Mouse (Mus musculus): ENCODE measurements around the gene Pdxp. TPM values are rescaled to one million over a fixed set of nuclear protein-coding genes. Genes with fewer than 3 reads are reported as not detected.

Gene Pdxp
- polyA plus RNA-seq, 1 experiment from 2014 or later = 32.6 TPM

GRCm38 (mm10) chr15:78928539-78928938 lies 14.8 kb downstream of the Pdxp start:
- Histone ChIP-seq H3K27me3 (ENCODE audit: control insufficient read depth, insufficient read depth, low read length) (peaks cover 2% of the 10 kb centered on the region; the same call in 1 of the 2 replicates), H3K9me3 (ENCODE audit: control insufficient read depth, low read length) (no peaks in the 10 kb centered on the region), H3K4me1 (ENCODE audit: control insufficient read depth, insufficient read depth, low read length) (peaks cover 22% of the 10 kb centered on the region), H3K4me3 (ENCODE audit: low read depth, low read length) (0 out of 2 replicates have a peak overlapping the region, but pooled peaks have one; percentile 25), H3K4me2 (peak overlapping the region; percentile 54; the same call in 1 of the 2 replicates), H3K9ac (ENCODE audit: low read length) (no peak overlapping the region; the same call in 1 of the 2 replicates), H3K27ac (ENCODE audit: low read depth, low read length) (no peak overlapping the region), H3K36me3 (ENCODE audit: control insufficient read depth, insufficient read depth, low read length) (no peaks in the 10 kb centered on the region)
- no peak; the same call in 1 of the 2 replicates for ATAC-seq (ENCODE audit: low FRiP score)
- no peak for DNase-seq (ENCODE audit: low spot score, missing footprints)
- WGBS = 65% methylated on average over 7 of the region's 8 CpGs

- Histone ChIP-seq H3K9ac (ENCODE audit: low read length) (no peak overlapping the region), H3K36me3 (ENCODE audit: control insufficient read depth, insufficient read depth, low read length) (no peaks in the 10 kb centered on the region), H3K9me3 (ENCODE audit: control insufficient read depth, low read length) (no peaks in the 10 kb centered on the region), H3K4me3 (ENCODE audit: low read depth, low read length) (no peak overlapping the region), H3K4me2 (no peak overlapping the region), H3K27me3 (ENCODE audit: control insufficient read depth, insufficient read depth, low read length) (peaks cover 2% of the 10 kb centered on the region; the same call in 1 of the 2 replicates), H3K27ac (ENCODE audit: low read depth, low read length) (no peak overlapping the region), H3K4me1 (ENCODE audit: control insufficient read depth, insufficient read depth, low read length) (peaks cover 22% of the 10 kb centered on the region)
- ATAC-seq (ENCODE audit: low FRiP score) (no peak), DNase-seq (ENCODE audit: low spot score, missing footprints) (no peak)
- WGBS = 87% methylated on average over 6 of the region's 6 CpGs
Measured at GRCm38 (mm10) chr15:78930192-78930706, 16.5 kb downstream of the Pdxp start.

GRCm38 (mm10) chr15:78930801-78931426 lies 17.2 kb downstream of the Pdxp start:
- H3K27me3 ChIP-seq (ENCODE audit: control insufficient read depth, insufficient read depth, low read length) = no peaks in the 10 kb centered on the region
- H3K4me2 ChIP-seq = no peak overlapping the region
- no peak for ATAC-seq (ENCODE audit: low FRiP score)
- no peak for DNase-seq (ENCODE audit: low spot score, missing footprints)
- H3K4me1 ChIP-seq (ENCODE audit: control insufficient read depth, insufficient read depth, low read length) = peaks cover 25% of the 10 kb centered on the region
- H3K36me3 ChIP-seq (ENCODE audit: control insufficient read depth, insufficient read depth, low read length) = no peaks in the 10 kb centered on the region
- H3K4me3 ChIP-seq (ENCODE audit: low read depth, low read length) = no peak overlapping the region
- no peak overlapping the region for H3K27ac ChIP-seq (ENCODE audit: low read depth, low read length)
- H3K9me3 ChIP-seq (ENCODE audit: control insufficient read depth, low read length) = no peaks in the 10 kb centered on the region
- no peak overlapping the region for H3K9ac ChIP-seq (ENCODE audit: low read length)
- WGBS = 86% methylated on average over 7 of the region's 7 CpGs

- H3K4me1 ChIP-seq (ENCODE audit: control insufficient read depth, insufficient read depth, low read length) = peaks cover 23% of the 10 kb centered on the region
- H3K27me3 ChIP-seq (ENCODE audit: control insufficient read depth, insufficient read depth, low read length) = no peaks in the 10 kb centered on the region
- H3K27ac ChIP-seq (ENCODE audit: low read depth, low read length) = no peak overlapping the region
- ATAC-seq (ENCODE audit: low FRiP score) = no peak
- no peak overlapping the region for H3K4me3 ChIP-seq (ENCODE audit: low read depth, low read length)
- H3K9ac ChIP-seq (ENCODE audit: low read length) = no peak overlapping the region
- no peak overlapping the region for H3K4me2 ChIP-seq
- no peak for DNase-seq (ENCODE audit: low spot score, missing footprints)
- 33% methylated on average over 3 of the region's 3 CpGs for WGBS
- no peaks in the 10 kb centered on the region for H3K9me3 ChIP-seq (ENCODE audit: control insufficient read depth, low read length)
- H3K36me3 ChIP-seq (ENCODE audit: control insufficient read depth, insufficient read depth, low read length) = no peaks in the 10 kb centered on the region
Measured at GRCm38 (mm10) chr15:78931577-78931976, 17.9 kb downstream of the Pdxp start.

- under 1% methylated on average over 42 of the region's 42 CpGs for WGBS
- peak within 1 kb of the TSS; percentile 64; the same call in 1 of the 2 replicates for H3K27ac ChIP-seq (ENCODE audit: low read depth, low read length)
- H3K9me3 ChIP-seq (ENCODE audit: control insufficient read depth, low read length) = no peaks in the 10 kb centered on the region
- DNase-seq (ENCODE audit: low spot score, missing footprints) (peak; percentile 99), ATAC-seq (ENCODE audit: low FRiP score) (peak; percentile 90)
- H3K36me3 ChIP-seq (ENCODE audit: control insufficient read depth, insufficient read depth, low read length) = peaks cover 10% of the 10 kb centered on the region; the same call in 1 of the 2 replicates
- peak within 1 kb of the TSS; percentile 82 for H3K4me3 ChIP-seq (ENCODE audit: low read depth, low read length)
- peak within 1 kb of the TSS; percentile 89 for H3K4me2 ChIP-seq
- H3K9ac ChIP-seq (ENCODE audit: low read length) = peak within 1 kb of the TSS; percentile 81
- H3K4me1 ChIP-seq (ENCODE audit: control insufficient read depth, insufficient read depth, low read length) = peaks cover 8% of the 10 kb centered on the region
- H3K27me3 ChIP-seq (ENCODE audit: control insufficient read depth, insufficient read depth, low read length) = no peaks in the 10 kb centered on the region
Measured at GRCm38 (mm10) chr15:78934784-78935320, 21.1 kb downstream of the Pdxp start, which contains the start of gene Nol12. TSS of gene Nol12 (plus strand) at chr15:78934933.

GRCm38 (mm10) chr15:78936403-78936802 lies 22.7 kb downstream of the Pdxp start:
- peaks cover 8% of the 10 kb centered on the region for H3K4me1 ChIP-seq (ENCODE audit: control insufficient read depth, insufficient read depth, low read length)
- ATAC-seq (ENCODE audit: low FRiP score) (no peak), DNase-seq (ENCODE audit: low spot score, missing footprints) (no peak)
- H3K4me2 ChIP-seq = no peak overlapping the region
- H3K9ac ChIP-seq (ENCODE audit: low read length) = no peak overlapping the region
- no peaks in the 10 kb centered on the region for H3K27me3 ChIP-seq (ENCODE audit: control insufficient read depth, insufficient read depth, low read length)
- H3K4me3 ChIP-seq (ENCODE audit: low read depth, low read length) = no peak overlapping the region
- no peak overlapping the region for H3K27ac ChIP-seq (ENCODE audit: low read depth, low read length)
- H3K36me3 ChIP-seq (ENCODE audit: control insufficient read depth, insufficient read depth, low read length) = peaks cover 18% of the 10 kb centered on the region
- WGBS = 88% methylated on average over 12 of the region's 12 CpGs
- H3K9me3 ChIP-seq (ENCODE audit: control insufficient read depth, low read length) = no peaks in the 10 kb centered on the region

GRCm38 (mm10) chr15:78937311-78937710 lies 23.6 kb downstream of the Pdxp start:
- H3K9me3 ChIP-seq (ENCODE audit: control insufficient read depth, low read length) = no peaks in the 10 kb centered on the region
- no peak overlapping the region for H3K4me2 ChIP-seq
- no peak overlapping the region for H3K4me3 ChIP-seq (ENCODE audit: low read depth, low read length)
- DNase-seq (ENCODE audit: low spot score, missing footprints) (no peak), ATAC-seq (ENCODE audit: low FRiP score) (no peak)
- peaks cover 18% of the 10 kb centered on the region for H3K36me3 ChIP-seq (ENCODE audit: control insufficient read depth, insufficient read depth, low read length)
- 85% methylated on average over 10 of the region's 10 CpGs for WGBS
- H3K4me1 ChIP-seq (ENCODE audit: control insufficient read depth, insufficient read depth, low read length) = peaks cover 8% of the 10 kb centered on the region
- no peak overlapping the region for H3K9ac ChIP-seq (ENCODE audit: low read length)
- H3K27me3 ChIP-seq (ENCODE audit: control insufficient read depth, insufficient read depth, low read length) = no peaks in the 10 kb centered on the region
- no peak overlapping the region for H3K27ac ChIP-seq (ENCODE audit: low read depth, low read length)

- H3K4me2 ChIP-seq = no peak overlapping the region
- H3K9me3 ChIP-seq (ENCODE audit: control insufficient read depth, low read length) = no peaks in the 10 kb centered on the region
- H3K4me3 ChIP-seq (ENCODE audit: low read depth, low read length) = no peak overlapping the region
- H3K9ac ChIP-seq (ENCODE audit: low read length) = no peak overlapping the region
- ATAC-seq (ENCODE audit: low FRiP score) (no peak), DNase-seq (ENCODE audit: low spot score, missing footprints) (no peak)
- no peak overlapping the region for H3K27ac ChIP-seq (ENCODE audit: low read depth, low read length)
- H3K36me3 ChIP-seq (ENCODE audit: control insufficient read depth, insufficient read depth, low read length) = peaks cover 18% of the 10 kb centered on the region
- H3K27me3 ChIP-seq (ENCODE audit: control insufficient read depth, insufficient read depth, low read length) = no peaks in the 10 kb centered on the region
- peaks cover 10% of the 10 kb centered on the region for H3K4me1 ChIP-seq (ENCODE audit: control insufficient read depth, insufficient read depth, low read length)
- 89% methylated on average over 2 of the region's 2 CpGs for WGBS
Measured at GRCm38 (mm10) chr15:78937963-78938362, 24.2 kb downstream of the Pdxp start.

GRCm38 (mm10) chr15:78940325-78940724 lies 26.6 kb downstream of the Pdxp start:
- no peaks in the 10 kb centered on the region; the same call in 1 of the 2 replicates for H3K9me3 ChIP-seq (ENCODE audit: control insufficient read depth, low read length)
- no peak overlapping the region for H3K9ac ChIP-seq (ENCODE audit: low read length)
- H3K27me3 ChIP-seq (ENCODE audit: control insufficient read depth, insufficient read depth, low read length) = no peaks in the 10 kb centered on the region
- no peak overlapping the region for H3K4me2 ChIP-seq
- H3K36me3 ChIP-seq (ENCODE audit: control insufficient read depth, insufficient read depth, low read length) = peaks cover 18% of the 10 kb centered on the region
- peaks cover 10% of the 10 kb centered on the region for H3K4me1 ChIP-seq (ENCODE audit: control insufficient read depth, insufficient read depth, low read length)
- no peak for DNase-seq (ENCODE audit: low spot score, missing footprints)
- no peak overlapping the region for H3K4me3 ChIP-seq (ENCODE audit: low read depth, low read length)
- H3K27ac ChIP-seq (ENCODE audit: low read depth, low read length) = no peak overlapping the region
- ATAC-seq (ENCODE audit: low FRiP score) = no peak
- WGBS = 93% methylated on average over 13 of the region's 13 CpGs
